Mouse (Mus musculus) kidney, adult 2 months (tissue): ENCODE data around the gene Lipe. TPM values are rescaled to one million over a fixed set of nuclear protein-coding genes. Genes with fewer than 3 reads are reported as not detected.
A peak's percentile ranks its signal among the peaks of the same experiment; 100 is the strongest.

Experiments
- DNase-seq: peaks from one replicate; pipeline ENCODE4 v3.0.0; 2021
- H3K27ac ChIP-seq: fragments of 200-500 bp; 2 replicates; pipeline ENCODE4 v1.5.1; 2012; ENCODE audit warnings: low read depth, low read length, control low read depth, inconsistent platforms; ENCODE audit not compliant: insufficient read depth
- H3K27me3 ChIP-seq: fragments of 200-500 bp; replicated peaks from 2 replicates; pipeline ENCODE4 v1.6.1; 2012; ENCODE audit warnings: mild to moderate bottlenecking, moderate library complexity, low read length, inconsistent platforms; ENCODE audit not compliant: control insufficient read depth, insufficient read depth
- H3K36me3 ChIP-seq: fragments of 200-500 bp; 2 replicates; pipeline ENCODE4 v1.6.1; 2012; ENCODE audit warnings: mild to moderate bottlenecking, moderate library complexity, low read length, inconsistent platforms; ENCODE audit not compliant: control insufficient read depth, insufficient read depth
- H3K4me1 ChIP-seq: fragments of 200-500 bp; 2 replicates; pipeline ENCODE4 v1.6.1; 2011; ENCODE audit warnings: low read length; ENCODE audit not compliant: control insufficient read depth, insufficient read depth
- H3K4me3 ChIP-seq: fragments of 200-500 bp; 2 replicates; pipeline ENCODE4 v1.5.1; 2011; ENCODE audit warnings: mild to moderate bottlenecking, low read depth, low read length, control low read depth; ENCODE audit not compliant: insufficient read depth
- CTCF ChIP-seq: fragments of 200-500 bp; conservative IDR thresholded peaks from 2 replicates; pipeline ENCODE4 v1.5.1; 2011; ENCODE audit warnings: low read depth, mild to moderate bottlenecking, control low read depth, low read length, moderate library complexity, mixed read lengths; ENCODE audit not compliant: insufficient read depth, insufficient read length
- POLR2A ChIP-seq: fragments of 200-500 bp; IDR thresholded peaks from one replicate; pipeline ENCODE4 v1.6.1; 2011; ENCODE audit warnings: low read depth, low read length, control low read depth
- WGBS: fragments of 180-500 bp; shearing (Covaris S2); methylation state at CpG from one replicate; pipeline ENCODE4 v1.1.7; 2018; 5-methylcytosine and 5-hydroxymethylcytosine counted together
- polyA plus RNA-seq: library from polyadenylated mRNA; depleted of rRNA; stranded (reverse); fragments of >200 nt; gene quantifications from 2 replicates; pipeline ENCODE4 v1.2.3, GENCODE M21; 2012; rRNA removed

Lipe gene
- polyA plus RNA-seq, 1 experiment, result 63.8 TPM

- 85% methylated on average over 20 of the region's 20 CpGs for WGBS
- Histone ChIP-seq H3K4me3 (no peak overlapping the region), H3K4me1 (no peaks in the 10 kb centered on the region), H3K36me3 (no peaks in the 10 kb centered on the region), H3K27me3 (no peaks in the 10 kb centered on the region), H3K27ac (no peak overlapping the region)
- DNase-seq, result no peak
- TF ChIP-seq CTCF, result no peak
- no peak for TF ChIP-seq POLR2A
Observed at GRCm38 (mm10) chr7:25341000-25341784, 57.3 kb downstream of the Lipe start.

- Histone ChIP-seq H3K4me1 (no peaks in the 10 kb centered on the region), H3K36me3 (no peaks in the 10 kb centered on the region), H3K4me3 (no peak overlapping the region), H3K27ac (no peak overlapping the region), H3K27me3 (no peaks in the 10 kb centered on the region)
- DNase-seq, result no peak
- 81% methylated on average over 9 of the region's 9 CpGs for WGBS
- TF ChIP-seq CTCF (no peak), POLR2A (no peak)
Observed at GRCm38 (mm10) chr7:25339329-25339728, 59.2 kb downstream of the Lipe start.

GRCm38 (mm10) chr7:25334472-25334871, 64.0 kb downstream of the Lipe start:
- Histone ChIP-seq H3K27me3 (no peaks in the 10 kb centered on the region), H3K4me1 (no peaks in the 10 kb centered on the region), H3K36me3 (no peaks in the 10 kb centered on the region), H3K27ac (no peak overlapping the region), H3K4me3 (no peak overlapping the region)
- DNase-seq, result no peak
- TF ChIP-seq CTCF, result no peak
- WGBS, result 89% methylated on average over 12 of the region's 12 CpGs

DNA sequence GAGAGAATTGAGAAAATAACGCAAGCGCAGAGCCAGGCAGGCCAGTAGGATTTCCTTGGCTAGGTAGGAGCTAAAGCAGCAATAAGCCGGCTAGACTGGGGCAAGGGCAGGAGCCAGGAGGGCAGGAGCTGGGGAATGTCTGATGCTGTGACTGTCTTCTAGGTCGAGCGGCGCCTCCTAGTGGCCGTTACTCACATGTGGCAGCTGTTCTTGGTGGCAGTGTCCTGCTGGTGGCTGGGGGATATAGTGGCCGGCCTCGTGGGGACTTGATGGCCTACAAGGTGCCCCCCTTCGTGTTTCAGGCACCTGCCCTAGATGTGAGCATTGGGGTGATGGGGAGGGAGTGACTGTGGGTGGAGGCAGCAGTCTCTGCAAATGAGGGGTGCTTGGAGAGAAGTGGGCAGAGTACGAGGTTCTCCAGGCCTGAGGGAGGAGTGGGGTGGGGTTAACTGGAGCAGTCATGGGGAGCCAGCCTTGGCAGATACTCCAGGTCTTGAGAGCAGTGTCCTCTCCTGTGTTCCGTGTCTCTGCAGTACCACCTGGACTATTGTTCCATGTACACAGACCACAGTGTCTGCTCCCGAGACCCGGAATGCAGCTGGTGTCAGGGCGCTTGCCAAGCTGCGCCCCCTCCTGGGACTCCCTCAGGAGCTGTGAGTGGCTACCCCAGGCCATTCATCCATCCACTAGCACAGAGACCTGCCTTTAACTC, 64.8 kb downstream of the Lipe start:
- TF ChIP-seq POLR2A, result no peak
- TF ChIP-seq CTCF, result peak; percentile 81
- 47% methylated on average over 16 of the region's 16 CpGs for WGBS
- Histone ChIP-seq H3K4me1 (no peaks in the 10 kb centered on the region), H3K27ac (no peak overlapping the region), H3K36me3 (no peaks in the 10 kb centered on the region), H3K4me3 (no peak overlapping the region), H3K27me3 (no peaks in the 10 kb centered on the region)
- peak; percentile 81 for DNase-seq

Other genes starting within 250 kb of the Lipe start
- 1.1 and 2.6 TPM in 2 replicates for gene Pou2f2, start 219.0 kb downstream of the Lipe start, polyA plus RNA-seq
- 34.8 and 43.7 TPM in 2 replicates for gene Dedd2, start 178.1 kb downstream of the Lipe start, polyA plus RNA-seq
- gene Zfp526, start 177.3 kb downstream of the Lipe start, polyA plus RNA-seq, result 8.9 and 10.8 TPM in 2 replicates
- 127 and 128 TPM in 2 replicates for gene Gsk3a, start 160.9 kb downstream of the Lipe start, polyA plus RNA-seq
- 37.0 and 46.2 TPM in 2 replicates for gene Erf, start 147.9 kb downstream of the Lipe start, polyA plus RNA-seq
- 41.8 and 41.9 TPM in 2 replicates for gene Cic, start 131.0 kb downstream of the Lipe start, polyA plus RNA-seq
- gene Pafah1b3, start 100.7 kb downstream of the Lipe start, polyA plus RNA-seq, result 48.9 and 50.2 TPM in 2 replicates
- gene Prr19, start 97.3 kb downstream of the Lipe start, polyA plus RNA-seq, result 0.08 TPM in 1 of 2 replicates, not detected in the other
- gene Tmem145, start 92.6 kb downstream of the Lipe start, polyA plus RNA-seq, result 0.28 and 0.35 TPM in 2 replicates
- 23.5 and 29.8 TPM in 2 replicates for gene Megf8, start 81.5 kb downstream of the Lipe start, polyA plus RNA-seq
- gene Cnfn, start 29.0 kb downstream of the Lipe start, polyA plus RNA-seq, result not detected in 2 replicates
- gene Cxcl17, start 14.2 kb upstream of the Lipe start, polyA plus RNA-seq, result 0.11 and 0.18 TPM in 2 replicates
- 32.1 TPM in 2 replicates for gene Ceacam1, start 78.9 kb upstream of the Lipe start, polyA plus RNA-seq
- gene Ceacam2, start 141.1 kb upstream of the Lipe start, polyA plus RNA-seq, result 36.3 and 41.2 TPM in 2 replicates
- gene Erich4, start 217.2 kb upstream of the Lipe start, polyA plus RNA-seq, result 31.4 and 49.7 TPM in 2 replicates
- 114 and 134 TPM in 2 replicates for gene Dmac2, start 220.7 kb upstream of the Lipe start, polyA plus RNA-seq
- 9.6 and 10.6 TPM in 2 replicates for gene B3gnt8, start 227.9 kb upstream of the Lipe start, polyA plus RNA-seq